Mouse (Mus musculus) megakaryocyte, embryonic 14.5 days (primary cell): ENCODE data around the gene Senp3. TPM values are rescaled to one million over a fixed set of nuclear protein-coding genes. Genes with fewer than 3 reads are reported as not detected.
A peak's percentile ranks its signal among the peaks of the same experiment; 100 is the strongest.

Experiments used
- H3K27me3 ChIP-seq: replicated peaks from 2 replicates; pipeline ENCODE3; 2012; ENCODE audit warnings: inconsistent platforms
- H3K36me3 ChIP-seq: replicated peaks from 2 replicates; pipeline ENCODE3; 2012; ENCODE audit warnings: low read length, inconsistent platforms, mixed read lengths
- H3K4me1 ChIP-seq: 2 replicates; pipeline ENCODE4 v1.6.1; 2012; ENCODE audit warnings: inconsistent platforms
- H3K4me3 ChIP-seq: replicated peaks from 2 replicates; pipeline ENCODE3; 2012; ENCODE audit warnings: moderate library complexity, mild to moderate bottlenecking, inconsistent platforms
- H3K9me3 ChIP-seq: 2 replicates; pipeline ENCODE4 v1.6.1; 2012; ENCODE audit warnings: inconsistent platforms
- FLI1 ChIP-seq: IDR thresholded peaks from 2 replicates; pipeline ENCODE4 v1.6.1; 2012; ENCODE audit warnings: low read length, inconsistent platforms, mixed read lengths
- GATA1 ChIP-seq: IDR thresholded peaks from 3 replicates; pipeline ENCODE4 v1.6.1; 2012; ENCODE audit warnings: mixed read lengths, low read length, inconsistent platforms, borderline replicate concordance
- polyA plus RNA-seq: library from polyadenylated mRNA; stranded (reverse); fragments of >175 nt; gene quantifications from 2 replicates; pipeline ENCODE4 v1.2.3, GENCODE M21; 2012; ENCODE audit warnings: low replicate concordance; ENCODE audit not compliant: insufficient read depth

Gene Senp3
- polyA plus RNA-seq, 1 experiment, result 54.1 TPM

- peaks cover 71% of the 10 kb centered on the region for H3K36me3 ChIP-seq
- H3K9me3 ChIP-seq, result no peaks in the 10 kb centered on the region
- no peaks in the 10 kb centered on the region for H3K27me3 ChIP-seq
- TF ChIP-seq GATA1, result no peak
- no peak for TF ChIP-seq FLI1
- H3K4me3 ChIP-seq, result peak within 1 kb of the TSS; percentile 94
- H3K4me1 ChIP-seq, result peaks cover 84% of the 10 kb centered on the region
Observed at GRCm38 (mm10) chr11:69665961-69666664, 15.8 kb downstream of the Senp3 start, which contains the start of gene Cd68. Gene Cd68, minus strand, starts transcription at chr11:69666153.

- no peaks in the 10 kb centered on the region for H3K27me3 ChIP-seq
- TF ChIP-seq FLI1 (no peak), GATA1 (no peak)
- H3K4me3 ChIP-seq, result peak overlapping the region; percentile 94
- peaks cover 66% of the 10 kb centered on the region for H3K36me3 ChIP-seq
- H3K9me3 ChIP-seq, result no peaks in the 10 kb centered on the region
- peaks cover 84% of the 10 kb centered on the region for H3K4me1 ChIP-seq
Observed at GRCm38 (mm10) chr11:69665457-69665960, 16.4 kb downstream of the Senp3 start.

GRCm38 (mm10) chr11:69664841-69665240 is 17.0 kb downstream of the Senp3 start:
- no peaks in the 10 kb centered on the region for H3K27me3 ChIP-seq
- peak overlapping the region; percentile 94 for H3K4me3 ChIP-seq
- TF ChIP-seq FLI1, result no peak
- TF ChIP-seq GATA1, result no peak
- peaks cover 64% of the 10 kb centered on the region for H3K36me3 ChIP-seq
- H3K4me1 ChIP-seq, result peaks cover 83% of the 10 kb centered on the region
- no peaks in the 10 kb centered on the region for H3K9me3 ChIP-seq

GRCm38 (mm10) chr11:69663795-69664194 is 18.1 kb downstream of the Senp3 start:
- TF ChIP-seq FLI1, result no peak
- no peak for TF ChIP-seq GATA1
- Histone ChIP-seq H3K4me3 (peak overlapping the region; percentile 94), H3K36me3 (peaks cover 59% of the 10 kb centered on the region), H3K27me3 (no peaks in the 10 kb centered on the region), H3K9me3 (no peaks in the 10 kb centered on the region), H3K4me1 (peaks cover 80% of the 10 kb centered on the region)

- TF ChIP-seq GATA1 (no peak), FLI1 (no peak)
- Histone ChIP-seq H3K4me3 (peak overlapping the region; percentile 94), H3K36me3 (peaks cover 59% of the 10 kb centered on the region), H3K4me1 (peaks cover 80% of the 10 kb centered on the region), H3K9me3 (no peaks in the 10 kb centered on the region), H3K27me3 (no peaks in the 10 kb centered on the region)
Observed at GRCm38 (mm10) chr11:69662967-69663671, 18.8 kb downstream of the Senp3 start.

- Histone ChIP-seq H3K4me1 (peaks cover 80% of the 10 kb centered on the region), H3K36me3 (peaks cover 59% of the 10 kb centered on the region), H3K9me3 (no peaks in the 10 kb centered on the region), H3K4me3 (peak within 1 kb of the TSS; percentile 94), H3K27me3 (no peaks in the 10 kb centered on the region)
- no peak for TF ChIP-seq GATA1
- 0 out of 2 replicates have a peak, but pooled peaks have one; percentile 15 for TF ChIP-seq FLI1
Observed at GRCm38 (mm10) chr11:69662213-69662966, 19.5 kb downstream of the Senp3 start, which contains the start of gene Mpdu1. Gene Mpdu1, minus strand, starts transcription at chr11:69662642.

GRCm38 (mm10) chr11:69661221-69661881 is 20.5 kb downstream of the Senp3 start:
- no peaks in the 10 kb centered on the region for H3K27me3 ChIP-seq
- peaks cover 87% of the 10 kb centered on the region for H3K4me1 ChIP-seq
- no peaks in the 10 kb centered on the region for H3K9me3 ChIP-seq
- H3K36me3 ChIP-seq, result peaks cover 64% of the 10 kb centered on the region
- H3K4me3 ChIP-seq, result peak overlapping the region; percentile 94
- no peak for TF ChIP-seq FLI1
- no peak for TF ChIP-seq GATA1

GRCm38 (mm10) chr11:69657462-69657881 is 24.4 kb downstream of the Senp3 start:
- Histone ChIP-seq H3K9me3 (no peaks in the 10 kb centered on the region), H3K36me3 (peaks cover 72% of the 10 kb centered on the region), H3K4me1 (peaks cover 63% of the 10 kb centered on the region), H3K27me3 (no peaks in the 10 kb centered on the region), H3K4me3 (peak overlapping the region; percentile 10)
- no peak for TF ChIP-seq FLI1
- no peak for TF ChIP-seq GATA1
